Mouse (Mus musculus) limb, embryonic 14.5 days (tissue): ENCODE results near the gene Rad51b. TPM values are rescaled to one million over a fixed set of nuclear protein-coding genes. Genes with fewer than 3 reads are reported as not detected.

Experiments used
- ATAC-seq: fragments of 200-750 bp; cut with Nextera tagmentation; 2 replicates; pipeline ENCODE4 v1.8.0; 2017; ENCODE audit warnings: low read depth, moderate number of reproducible peaks, moderate TSS enrichment; ENCODE audit not compliant: low FRiP score
- DNase-seq: peaks from one replicate; pipeline ENCODE4 v3.0.0-alpha.2; 2015; ENCODE audit warnings: low spot score
- H3K27ac ChIP-seq: fragments of 300-500 bp; sonication (generic); replicated peaks from 2 replicates; pipeline ENCODE4 v1.5.1; 2014; ENCODE audit warnings: low read depth, mild to moderate bottlenecking, low read length, moderate library complexity, mixed read lengths
- H3K27me3 ChIP-seq: fragments of 300-500 bp; sonication (generic); 2 replicates; pipeline ENCODE4 v1.6.1; 2014; ENCODE audit warnings: low read length, mixed read lengths; ENCODE audit not compliant: control insufficient read depth, insufficient read depth
- H3K36me3 ChIP-seq: fragments of 300-500 bp; sonication (generic); 2 replicates; pipeline ENCODE4 v1.6.1; 2014; ENCODE audit warnings: mild to moderate bottlenecking, low read length, moderate library complexity, mixed read lengths; ENCODE audit not compliant: control insufficient read depth, insufficient read depth
- H3K4me1 ChIP-seq: fragments of 300-500 bp; sonication (generic); 2 replicates; pipeline ENCODE4 v1.6.1; 2014; ENCODE audit warnings: antibody characterized with exemption, low read length, mixed read lengths; ENCODE audit not compliant: control insufficient read depth, insufficient read depth
- H3K4me2 ChIP-seq: fragments of 300-500 bp; sonication (generic); replicated peaks from 2 replicates; pipeline ENCODE4 v1.6.1; 2014; ENCODE audit warnings: low read depth, mild to moderate bottlenecking, low read length, moderate library complexity; ENCODE audit not compliant: severe bottlenecking
- H3K4me3 ChIP-seq: fragments of 300-500 bp; sonication (generic); replicated peaks from 2 replicates; pipeline ENCODE4 v1.5.1; 2014; ENCODE audit warnings: low read length
- H3K9ac ChIP-seq: fragments of 300-500 bp; sonication (generic); 2 replicates; pipeline ENCODE4 v1.6.1; 2014; ENCODE audit warnings: mild to moderate bottlenecking, low read depth, low read length, moderate library complexity; ENCODE audit not compliant: severe bottlenecking
- H3K9me3 ChIP-seq: fragments of 300-500 bp; sonication (generic); 2 replicates; pipeline ENCODE4 v1.6.1; 2016; ENCODE audit warnings: low read length; ENCODE audit not compliant: control insufficient read depth
- POLR2A ChIP-seq: fragments of 200-500 bp; IDR thresholded peaks from 2 replicates; pipeline ENCODE4 v1.8.0; 2012; ENCODE audit warnings: inconsistent platforms, mild to moderate bottlenecking, moderate library complexity, borderline replicate concordance; ENCODE audit not compliant: insufficient read depth, insufficient read length; ENCODE audit errors: extremely low read depth
- WGBS: fragments of 180-500 bp; shearing (Covaris S2); extraction: QIAGEN DNeasy Blood & Tissue Kit; methylation state at CpG from one replicate; pipeline ENCODE4 v1.1.7; 2014; 5-methylcytosine and 5-hydroxymethylcytosine counted together
- polyA plus RNA-seq, 2 experiments: library from polyadenylated mRNA; depleted of rRNA in 1 of 2; stranded (reverse) in 1 of 2; unstranded in 1 of 2; fragments of >200 nt; fragmentation: Nextera tagmentation in 1 of 2; extraction: Ambion mirVana in 1 of 2; gene quantifications; 2 replicates each; pipeline versions ENCODE4 v1.2.1 to v1.2.3; 2012 to 2014

The Rad51b gene
- polyA plus RNA-seq, 2 experiments = 3.2 to 5.7 TPM

GRCm38 (mm10) chr12:79409126-79409860 is 112.2 kb downstream of the Rad51b start:
- ATAC-seq (no peak), DNase-seq (no peak)
- H3K9ac ChIP-seq = no peak overlapping the region
- no peaks in the 10 kb centered on the region for H3K36me3 ChIP-seq
- H3K4me3 ChIP-seq = no peak overlapping the region
- no peaks in the 10 kb centered on the region for H3K9me3 ChIP-seq
- 0 out of 2 replicates have a peak, but pooled peaks cover 3% of the 10 kb centered on the region for H3K4me1 ChIP-seq
- 42% methylated on average over 4 of the region's 4 CpGs for WGBS
- no peak overlapping the region for H3K4me2 ChIP-seq
- H3K27ac ChIP-seq = no peak overlapping the region
- H3K27me3 ChIP-seq = no peaks in the 10 kb centered on the region
- no peak for TF ChIP-seq POLR2A

DNA sequence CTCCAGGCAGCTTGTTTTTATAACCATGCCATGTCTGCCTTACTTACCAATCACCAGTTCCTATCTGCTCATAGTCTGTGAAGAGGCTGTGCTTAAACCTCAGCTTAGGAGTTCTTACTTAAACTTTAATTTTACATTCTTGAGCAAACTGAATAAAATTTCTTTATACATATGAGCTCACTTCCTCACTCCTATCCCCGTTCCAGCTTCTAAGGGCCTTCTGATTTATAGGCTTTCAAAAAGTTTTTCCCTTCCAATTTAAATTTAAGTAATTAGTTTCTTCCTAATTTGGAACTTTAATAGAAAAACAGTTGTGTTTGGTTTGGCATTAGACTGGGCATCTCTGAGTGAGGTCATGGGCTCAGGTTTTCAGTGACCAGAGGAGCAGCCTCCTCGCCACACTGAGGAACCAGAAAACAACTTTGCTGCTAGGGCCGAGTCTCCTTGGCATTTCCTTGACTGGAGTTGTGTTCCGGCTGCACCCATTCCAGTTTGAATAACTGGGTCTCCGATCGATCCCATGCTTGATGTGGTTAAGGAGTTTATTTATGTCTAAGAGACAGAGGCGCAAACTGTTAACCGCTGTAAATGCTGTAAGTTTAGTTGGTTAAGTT is 115.9 kb downstream of the Rad51b start:
- Histone ChIP-seq H3K4me1 (0 out of 2 replicates have a peak, but pooled peaks cover 3% of the 10 kb centered on the region), H3K9ac (no peak overlapping the region), H3K9me3 (no peaks in the 10 kb centered on the region), H3K36me3 (no peaks in the 10 kb centered on the region), H3K27ac (no peak overlapping the region; the same call in 1 of the 2 replicates), H3K27me3 (no peaks in the 10 kb centered on the region), H3K4me2 (no peak overlapping the region), H3K4me3 (no peak overlapping the region)
- 61% methylated on average over 8 of the region's 8 CpGs for WGBS
- TF ChIP-seq POLR2A = no peak
- DNase-seq (no peak), ATAC-seq (no peak)

GRCm38 (mm10) chr12:79417360-79417759 is 120.3 kb downstream of the Rad51b start:
- Histone ChIP-seq H3K4me1 (0 out of 2 replicates have a peak, but pooled peaks cover 4% of the 10 kb centered on the region), H3K4me3 (no peak overlapping the region), H3K27ac (no peak overlapping the region), H3K36me3 (no peaks in the 10 kb centered on the region), H3K27me3 (no peaks in the 10 kb centered on the region), H3K9me3 (no peaks in the 10 kb centered on the region), H3K9ac (no peak overlapping the region), H3K4me2 (no peak overlapping the region)
- WGBS = 68% methylated on average over 6 of the region's 6 CpGs
- no peak for ATAC-seq
- DNase-seq = no peak
- TF ChIP-seq POLR2A = no peak

DNA sequence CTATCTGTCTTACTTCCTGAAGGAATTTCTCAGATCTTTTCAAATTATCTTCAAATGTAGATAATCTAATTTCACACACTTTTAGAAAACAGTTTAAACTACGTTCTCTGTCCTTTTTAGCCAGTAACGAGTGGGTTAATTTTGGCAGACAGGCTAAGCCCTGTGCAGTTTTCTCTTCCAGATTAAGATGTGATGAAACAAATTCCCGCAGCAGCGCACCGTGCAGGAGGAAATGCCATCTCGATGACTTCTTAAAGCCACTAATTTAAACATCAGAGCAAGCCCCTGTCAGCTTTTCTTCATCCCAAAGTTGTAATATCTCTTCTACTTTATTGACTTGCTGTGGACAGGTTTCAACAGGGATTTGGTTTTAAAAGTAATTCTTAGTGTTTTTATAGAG is 123.5 kb downstream of the Rad51b start:
- TF ChIP-seq POLR2A = no peak
- H3K27ac ChIP-seq = no peak overlapping the region
- H3K36me3 ChIP-seq = no peaks in the 10 kb centered on the region
- no peak overlapping the region for H3K4me2 ChIP-seq
- no peaks in the 10 kb centered on the region for H3K9me3 ChIP-seq
- 0 out of 2 replicates have a peak, but pooled peaks cover 4% of the 10 kb centered on the region for H3K4me1 ChIP-seq
- ATAC-seq (no peak), DNase-seq (peak; percentile 29)
- no peak overlapping the region for H3K4me3 ChIP-seq
- H3K9ac ChIP-seq = no peak overlapping the region
- H3K27me3 ChIP-seq = no peaks in the 10 kb centered on the region
- 14% methylated on average over 6 of the region's 6 CpGs for WGBS

GRCm38 (mm10) chr12:79429507-79430291 is 132.6 kb downstream of the Rad51b start:
- Histone ChIP-seq H3K27me3 (no peaks in the 10 kb centered on the region), H3K36me3 (no peaks in the 10 kb centered on the region), H3K9ac (no peak overlapping the region), H3K9me3 (no peaks in the 10 kb centered on the region), H3K4me1 (peaks cover 13% of the 10 kb centered on the region), H3K4me2 (no peak overlapping the region), H3K27ac (no peak overlapping the region), H3K4me3 (no peak overlapping the region)
- peak; percentile 47; the same call in 1 of the 2 replicates for ATAC-seq
- TF ChIP-seq POLR2A = no peak
- DNase-seq = peak; percentile 66
- WGBS = 34% methylated on average over 7 of the region's 7 CpGs
